Mouse (Mus musculus): Measurements from ENCODE around the gene Slc7a15. TPM values are rescaled to one million over a fixed set of nuclear protein-coding genes. Genes with fewer than 3 reads are reported as not detected.
"Not testable (repeated sequence)": the region's sequence is repeated elsewhere in the genome, so short reads cannot be mapped to it uniquely, and the experiment has no call there.

Gene Slc7a15
- not detected in 2 replicates for total RNA-seq (2014; fragmentation: Nextera tagmentation)
- total RNA-seq (2017) = not detected in 2 replicates
- polyA plus RNA-seq (2012) = not detected in 2 replicates

DNA sequence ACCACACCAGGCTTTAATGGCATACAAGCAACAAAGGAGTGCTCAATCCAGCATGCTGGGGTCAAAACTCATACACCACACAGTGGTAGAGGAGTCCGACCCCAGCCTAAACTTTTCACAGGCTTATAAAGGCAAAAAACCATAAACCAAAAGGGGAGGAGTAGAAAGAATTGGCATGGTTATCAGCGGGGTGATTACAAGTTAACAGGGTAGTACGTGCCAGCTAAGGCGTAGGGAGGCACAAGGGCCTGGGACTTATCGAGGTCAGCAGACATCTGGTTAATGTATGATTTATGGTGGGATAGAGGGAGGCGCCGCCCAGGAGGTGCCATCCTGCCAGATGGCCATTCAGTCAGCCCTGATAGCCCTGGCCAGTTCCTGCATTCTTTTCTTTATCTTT, at the start of gene Slc7a15:
Gene Slc7a15 (minus strand): TSS at position 101 of the 400 bp plus-strand sequence.
- not testable (repeated sequence) for H3K27me3 ChIP-seq (ENCODE audit: insufficient read depth, low read length); H3K36me3 ChIP-seq (replicated peaks); H3K4me1 ChIP-seq (ENCODE audit: insufficient read depth, low read depth, low read length); DNase-seq (ENCODE audit: low spot score); H3K9me3 ChIP-seq (replicated peaks); ATAC-seq (ENCODE audit: extremely low read depth, insufficient number of reproducible peaks, low FRiP score, poor library complexity, severe bottlenecking); H3K4me3 ChIP-seq (ENCODE audit: low read depth, low read length)

DNA sequence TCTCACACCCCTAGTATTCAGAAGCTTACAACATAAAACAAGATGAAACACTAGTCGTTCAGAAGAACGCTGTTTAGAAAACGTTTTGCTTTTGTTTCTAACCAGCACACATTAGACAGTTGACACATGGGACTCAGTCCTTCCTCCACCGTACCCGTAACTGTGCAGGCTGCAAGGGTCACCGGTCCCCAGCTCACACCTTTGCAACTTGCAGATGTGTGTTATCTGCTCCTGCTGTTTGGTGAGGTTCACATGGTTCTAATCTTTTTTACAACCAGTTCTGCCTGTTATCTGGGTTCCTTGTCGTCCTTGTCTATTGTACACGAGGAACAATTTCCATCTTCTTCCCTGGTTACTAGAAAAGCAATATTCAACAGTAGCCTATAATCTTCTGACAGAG, 49.3 kb upstream of the Slc7a15 start:
- not testable (repeated sequence) for H3K9me3 ChIP-seq (replicated peaks); DNase-seq (ENCODE audit: low spot score); ATAC-seq (ENCODE audit: extremely low read depth, insufficient number of reproducible peaks, low FRiP score, poor library complexity, severe bottlenecking); H3K27me3 ChIP-seq (ENCODE audit: insufficient read depth, low read length); H3K4me1 ChIP-seq (ENCODE audit: insufficient read depth, low read depth, low read length); H3K4me3 ChIP-seq (ENCODE audit: low read depth, low read length); H3K36me3 ChIP-seq (replicated peaks)

DNA sequence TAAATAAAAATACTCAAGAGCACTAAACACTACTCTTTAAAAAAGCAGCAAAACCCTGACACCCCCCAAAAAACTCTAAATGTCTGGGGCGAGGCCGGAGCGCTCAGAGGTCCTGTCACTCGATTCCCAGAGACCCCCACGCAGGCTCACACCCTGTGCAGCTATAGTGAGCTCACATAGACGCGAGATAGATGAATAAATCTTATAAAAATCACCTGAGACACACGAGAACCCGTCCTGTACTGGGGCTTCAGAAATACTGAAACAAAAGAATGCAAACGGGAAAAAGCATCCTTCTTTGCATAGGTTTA, 42.5 kb upstream of the Slc7a15 start:
- Histone ChIP-seq H3K4me1 (ENCODE audit: insufficient read depth, low read depth, low read length) (peaks cover 10% of the 10 kb centered on the region), H3K27me3 (ENCODE audit: insufficient read depth, low read length) (no peaks in the 10 kb centered on the region), H3K36me3 (replicated peaks) (peaks cover 5% of the 10 kb centered on the region), H3K4me3 (ENCODE audit: low read depth, low read length) (peak overlapping the region; percentile 91), H3K9me3 (replicated peaks) (peaks cover 4% of the 10 kb centered on the region)
- TF ChIP-seq GATA2 (IDR thresholded peaks at IDR 0.05; ENCODE audit: borderline replicate concordance, low read depth, low read length) (no peak), POLR2AphosphoS5 (IDR thresholded peaks at IDR 0.05; ENCODE audit: insufficient replicate concordance, low read depth, low read length) (no peak), CTCF (IDR thresholded peaks at IDR 0.05; ENCODE audit: low read depth, low read length) (no peak), GATA1 (IDR thresholded peaks at IDR 0.05; ENCODE audit: borderline replicate concordance, low read length) (no peak), TAL1 (conservative IDR thresholded peaks at IDR 0.05; ENCODE audit: low read depth, low read length) (no peak)
- ATAC-seq (ENCODE audit: extremely low read depth, insufficient number of reproducible peaks, low FRiP score, poor library complexity, severe bottlenecking) (no peak), DNase-seq (ENCODE audit: low spot score) (no peak)

DNA sequence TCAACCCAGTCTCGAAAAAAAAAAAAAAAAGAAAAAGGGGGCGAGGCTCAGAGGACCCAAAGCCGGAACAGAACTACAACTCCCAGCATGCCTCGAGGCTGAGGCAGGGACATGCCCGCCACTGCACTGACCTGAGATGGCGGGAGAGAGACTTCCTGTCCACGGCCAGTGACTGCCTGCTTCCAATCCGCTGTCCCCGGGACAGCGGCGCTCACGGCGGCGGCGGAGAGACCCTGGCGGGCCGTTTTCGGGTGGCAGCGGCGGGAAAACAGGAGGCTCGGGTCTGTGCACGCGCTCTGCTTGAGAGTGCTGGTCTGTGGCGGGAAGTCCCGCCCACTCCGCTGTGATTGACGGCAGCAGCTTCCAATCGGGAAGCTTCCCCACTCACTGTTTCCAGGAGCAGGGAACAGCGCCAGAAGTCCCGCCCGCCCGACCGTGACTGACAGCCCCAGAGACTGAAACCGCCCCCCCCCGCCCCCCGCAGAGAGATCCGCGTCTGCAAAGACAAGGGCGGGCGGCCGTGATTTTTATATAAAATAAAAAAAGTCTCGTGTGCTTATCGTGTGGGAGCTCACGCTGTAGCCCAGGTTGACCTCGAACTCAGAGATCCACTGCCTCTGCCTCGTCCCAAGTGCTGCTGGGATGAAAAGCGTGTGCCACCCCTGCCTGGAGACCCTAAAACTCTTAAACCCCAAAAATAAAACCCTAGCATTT, 42.0 kb upstream of the Slc7a15 start:
- Histone ChIP-seq H3K9me3 (replicated peaks) (peaks cover 4% of the 10 kb centered on the region), H3K4me3 (ENCODE audit: low read depth, low read length) (peak overlapping the region; percentile 91), H3K27me3 (ENCODE audit: insufficient read depth, low read length) (no peaks in the 10 kb centered on the region), H3K36me3 (replicated peaks) (peaks cover 5% of the 10 kb centered on the region), H3K4me1 (ENCODE audit: insufficient read depth, low read depth, low read length) (peaks cover 10% of the 10 kb centered on the region)
- DNase-seq (ENCODE audit: low spot score) = peak; percentile 87
- peak; percentile 97 for ATAC-seq (ENCODE audit: extremely low read depth, insufficient number of reproducible peaks, low FRiP score, poor library complexity, severe bottlenecking)
- no peak for TF ChIP-seq GATA1 (IDR thresholded peaks at IDR 0.05; ENCODE audit: borderline replicate concordance, low read length)
- TF ChIP-seq TAL1 (conservative IDR thresholded peaks at IDR 0.05; ENCODE audit: low read depth, low read length) = no peak
- TF ChIP-seq CTCF (IDR thresholded peaks at IDR 0.05; ENCODE audit: low read depth, low read length) = no peak
- TF ChIP-seq GATA2 (IDR thresholded peaks at IDR 0.05; ENCODE audit: borderline replicate concordance, low read depth, low read length) = no peak

DNA sequence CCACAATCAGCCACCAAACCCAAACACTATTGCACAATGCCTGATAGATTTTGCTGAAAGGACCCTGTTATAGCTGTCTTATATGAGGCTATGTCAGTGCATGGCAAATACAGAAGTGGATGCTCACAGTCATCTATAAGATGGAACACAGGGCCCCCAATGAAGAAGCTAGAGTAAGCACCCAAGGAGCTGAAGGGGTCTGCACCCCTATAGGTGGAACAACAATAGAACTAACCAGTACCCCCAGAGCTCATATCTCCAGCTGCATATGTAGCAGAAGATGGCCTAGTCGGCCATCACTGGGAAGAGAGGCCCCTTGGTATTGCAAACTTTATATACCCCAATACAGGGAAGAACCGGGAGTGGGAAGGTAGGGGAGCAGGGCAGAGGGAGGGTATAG, 41.3 kb upstream of the Slc7a15 start:
- Histone ChIP-seq H3K4me3 (ENCODE audit: low read depth, low read length) (peak overlapping the region; percentile 50; the same call in 1 of the 2 replicates), H3K4me1 (ENCODE audit: insufficient read depth, low read depth, low read length) (peaks cover 10% of the 10 kb centered on the region)
- DNase-seq (ENCODE audit: low spot score); H3K9me3 ChIP-seq (replicated peaks); ATAC-seq (ENCODE audit: extremely low read depth, insufficient number of reproducible peaks, low FRiP score, poor library complexity, severe bottlenecking); H3K36me3 ChIP-seq (replicated peaks); H3K27me3 ChIP-seq (ENCODE audit: insufficient read depth, low read length): not testable (repeated sequence)

DNA sequence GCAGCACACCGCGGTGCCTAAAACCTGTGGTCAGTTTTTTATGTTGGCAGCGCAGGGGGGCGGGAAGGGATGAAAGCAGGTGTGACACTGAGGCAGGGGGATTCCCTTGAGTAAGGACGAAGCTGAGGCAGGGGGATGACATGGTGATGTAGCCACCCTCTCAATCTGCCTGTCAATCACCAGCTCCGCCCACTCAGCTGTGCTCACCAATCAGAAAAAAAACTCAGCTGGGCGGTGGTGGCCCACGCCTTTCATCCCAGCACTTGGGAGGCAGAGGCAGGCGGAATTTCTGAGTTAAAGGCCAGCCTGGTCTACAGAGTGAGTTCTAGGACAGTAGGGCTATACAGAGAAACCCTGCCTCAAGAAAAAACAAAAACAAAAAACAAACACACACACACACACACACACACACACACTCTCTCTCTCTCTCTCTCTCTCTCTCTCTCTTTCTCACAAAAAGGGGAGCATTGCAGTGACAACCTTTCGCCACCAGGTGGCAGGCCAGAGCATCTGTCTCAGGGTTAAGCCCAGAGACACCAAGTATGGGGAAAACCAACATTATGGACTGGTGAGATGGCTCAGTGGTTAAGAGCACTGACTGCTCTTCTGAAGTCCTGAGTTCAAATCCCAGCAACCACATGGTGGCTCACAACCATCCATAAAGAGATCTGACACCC, 39.7 kb upstream of the Slc7a15 start:
- peak; percentile 63 for TF ChIP-seq CTCF (IDR thresholded peaks at IDR 0.05; ENCODE audit: low read depth, low read length)
- H3K9me3 ChIP-seq (replicated peaks); ATAC-seq (ENCODE audit: extremely low read depth, insufficient number of reproducible peaks, low FRiP score, poor library complexity, severe bottlenecking); DNase-seq (ENCODE audit: low spot score); H3K27me3 ChIP-seq (ENCODE audit: insufficient read depth, low read length); H3K36me3 ChIP-seq (replicated peaks); H3K4me3 ChIP-seq (ENCODE audit: low read depth, low read length): not testable (repeated sequence)
- H3K4me1 ChIP-seq (ENCODE audit: insufficient read depth, low read depth, low read length) = peaks cover 10% of the 10 kb centered on the region

DNA sequence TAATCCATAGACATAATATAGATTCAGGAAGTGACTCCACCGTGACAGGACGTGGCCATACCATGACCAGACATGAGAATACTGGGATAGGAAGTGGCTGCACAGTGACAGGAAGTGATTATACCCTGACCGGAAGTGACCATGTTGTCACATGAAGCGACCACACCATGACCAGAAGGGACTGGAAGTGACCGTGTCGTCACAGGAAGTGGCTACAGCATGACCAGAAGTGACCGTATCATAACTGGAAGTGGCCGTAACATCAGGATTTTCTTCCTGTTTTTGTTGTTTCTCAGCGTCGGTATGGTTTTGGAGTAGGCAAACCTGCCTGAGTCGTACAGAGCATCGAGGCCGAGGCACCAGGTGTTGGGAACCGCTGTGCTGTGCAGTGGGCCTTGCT, 38.1 kb upstream of the Slc7a15 start:
- ATAC-seq (ENCODE audit: extremely low read depth, insufficient number of reproducible peaks, low FRiP score, poor library complexity, severe bottlenecking) (no peak), DNase-seq (ENCODE audit: low spot score) (no peak)
- Histone ChIP-seq H3K4me3 (ENCODE audit: low read depth, low read length) (no peak overlapping the region), H3K36me3 (replicated peaks) (peaks cover 5% of the 10 kb centered on the region), H3K9me3 (replicated peaks) (peaks cover 4% of the 10 kb centered on the region), H3K4me1 (ENCODE audit: insufficient read depth, low read depth, low read length) (peaks cover 10% of the 10 kb centered on the region), H3K27me3 (ENCODE audit: insufficient read depth, low read length) (no peaks in the 10 kb centered on the region)
- no peak for TF ChIP-seq POLR2AphosphoS5 (IDR thresholded peaks at IDR 0.05; ENCODE audit: insufficient replicate concordance, low read depth, low read length)
- TF ChIP-seq TAL1 (conservative IDR thresholded peaks at IDR 0.05; ENCODE audit: low read depth, low read length) = no peak
- no peak for TF ChIP-seq GATA1 (IDR thresholded peaks at IDR 0.05; ENCODE audit: borderline replicate concordance, low read length)
- no peak for TF ChIP-seq CTCF (IDR thresholded peaks at IDR 0.05; ENCODE audit: low read depth, low read length)
- TF ChIP-seq GATA2 (IDR thresholded peaks at IDR 0.05; ENCODE audit: borderline replicate concordance, low read depth, low read length) = no peak

Measured in G1E (cell line).